Mouse (Mus musculus) MEL (cell line): ENCODE results near the gene Lgi4. TPM values are rescaled to one million over a fixed set of nuclear protein-coding genes. Genes with fewer than 3 reads are reported as not detected.

Experiments
- DNase-seq: peaks from one replicate; pipeline ENCODE4 v3.0.0; 2011; ENCODE audit warnings: low read depth, low spot score
- H3K27ac ChIP-seq: 2 replicates; pipeline ENCODE4 v1.5.1; 2012; ENCODE audit warnings: low read depth, mild to moderate bottlenecking, control low read depth, low read length, moderate library complexity; ENCODE audit not compliant: control insufficient read depth
- H3K27me3 ChIP-seq, 2 experiments: fragments of 150-350 bp in 1 of 2; sonication (generic) in 1 of 2; 2 replicates each; pipeline ENCODE4 v1.6.1; 2012; ENCODE audit warnings: low read length in 2 of 2, mild to moderate bottlenecking in 2 of 2, improper control_type of control experiment in 1 of 2, moderate library complexity in 1 of 2; ENCODE audit not compliant: insufficient read depth in 2 of 2, control insufficient read depth in 1 of 2
- H3K36me3 ChIP-seq, 2 experiments: 2 replicates each; pipeline ENCODE4 v1.6.1; 2012 to 2014; ENCODE audit warnings: low read length in 2 of 2, improper control_type of control experiment in 1 of 2, inconsistent platforms in 1 of 2, mild to moderate bottlenecking in 1 of 2; ENCODE audit not compliant: insufficient read depth in 2 of 2, control insufficient read depth in 1 of 2
- H3K4me1 ChIP-seq, 2 experiments: fragments of 150-350 bp in 1 of 2; sonication (generic) in 1 of 2; 2 replicates each; pipeline ENCODE4 v1.6.1; 2012; ENCODE audit warnings: low read length in 2 of 2, improper control_type of control experiment in 1 of 2, mild to moderate bottlenecking in 1 of 2; ENCODE audit not compliant: insufficient read depth in 2 of 2, control insufficient read depth in 1 of 2
- H3K4me3 ChIP-seq, 2 experiments: fragments of 150-350 bp in 1 of 2; sonication (generic) in 1 of 2; 2 replicates each; pipeline ENCODE4 v1.5.1; 2012; ENCODE audit warnings: low read depth in 2 of 2, low read length in 2 of 2, mild to moderate bottlenecking in 2 of 2, moderate library complexity in 2 of 2, control low read depth in 1 of 2, improper control_type of control experiment in 1 of 2; ENCODE audit not compliant: control insufficient read depth in 1 of 2, insufficient read depth in 1 of 2
- H3K79me2 ChIP-seq: 2 replicates; pipeline ENCODE4 v1.6.1; 2012; ENCODE audit warnings: mild to moderate bottlenecking, low read length, moderate library complexity; ENCODE audit not compliant: control insufficient read depth, poor library complexity, insufficient read depth
- H3K9ac ChIP-seq: 2 replicates; pipeline ENCODE4 v1.6.1; 2012; ENCODE audit warnings: low read depth, mild to moderate bottlenecking, control low read depth, low read length, moderate library complexity; ENCODE audit not compliant: control insufficient read depth, poor library complexity, severe bottlenecking
- H3K9me3 ChIP-seq: fragments of 150-350 bp; sonication (generic); replicated peaks from 2 replicates; pipeline ENCODE4 v1.6.1; 2012; ENCODE audit warnings: mild to moderate bottlenecking, low read length, improper control_type of control experiment, moderate library complexity; ENCODE audit not compliant: insufficient read depth
- BHLHE40 ChIP-seq: IDR thresholded peaks from 2 replicates; pipeline ENCODE4 v1.6.1; 2012; ENCODE audit warnings: low read depth, mild to moderate bottlenecking, inconsistent platforms, low read length, improper control_type of control experiment, borderline replicate concordance
- CHD1 ChIP-seq: IDR thresholded peaks from 2 replicates; pipeline ENCODE4 v1.6.1; 2012; ENCODE audit warnings: low read depth, mild to moderate bottlenecking, inconsistent platforms, low read length, improper control_type of control experiment
- CHD2 ChIP-seq: IDR thresholded peaks from 2 replicates; pipeline ENCODE4 v1.6.1; 2011; ENCODE audit warnings: low read length, improper control_type of control experiment
- CTCF ChIP-seq, 3 experiments: IDR thresholded peaks in 2 of 3; conservative IDR thresholded peaks in 1 of 3; 2 replicates each; pipeline ENCODE4 v1.5.1; 2011 to 2012; ENCODE audit warnings: low read length in 3 of 3, low read depth in 2 of 3, mild to moderate bottlenecking in 2 of 3, improper control_type of control experiment in 1 of 3, inconsistent platforms in 1 of 3, mixed read lengths in 1 of 3, moderate library complexity in 1 of 3; ENCODE audit not compliant: control insufficient read depth in 1 of 3, insufficient read depth in 1 of 3, poor library complexity in 1 of 3, severe bottlenecking in 1 of 3
- E2F4 ChIP-seq: IDR thresholded peaks from 2 replicates; pipeline ENCODE4 v1.6.1; 2011; ENCODE audit warnings: low read depth, low read length, improper control_type of control experiment, borderline replicate concordance
- ELF1 ChIP-seq: IDR thresholded peaks from 2 replicates; pipeline ENCODE4 v1.6.1; 2014; ENCODE audit warnings: low read depth, mild to moderate bottlenecking, inconsistent platforms, low read length, improper control_type of control experiment, moderate library complexity
- ETS1 ChIP-seq: IDR thresholded peaks from 2 replicates; pipeline ENCODE4 v1.6.1; 2012; ENCODE audit warnings: low read depth, mild to moderate bottlenecking, inconsistent platforms, low read length, improper control_type of control experiment, moderate library complexity
- GABPA ChIP-seq: IDR thresholded peaks from 2 replicates; pipeline ENCODE4 v1.6.1; 2012; ENCODE audit warnings: low read depth, mild to moderate bottlenecking, inconsistent platforms, low read length, improper control_type of control experiment, moderate library complexity
- GATA1 ChIP-seq: IDR thresholded peaks from 2 replicates; pipeline ENCODE4 v1.6.1; 2011; ENCODE audit warnings: low read depth, low read length, improper control_type of control experiment
- HCFC1 ChIP-seq: IDR thresholded peaks from 2 replicates; pipeline ENCODE4 v1.6.1; 2012; ENCODE audit warnings: low read depth, mild to moderate bottlenecking, inconsistent platforms, low read length, improper control_type of control experiment, moderate library complexity
- JUND ChIP-seq: IDR thresholded peaks from 2 replicates; pipeline ENCODE4 v1.6.1; 2011; ENCODE audit warnings: low read depth, mild to moderate bottlenecking, improper control_type of control experiment, low read length
- KAT2A ChIP-seq: conservative IDR thresholded peaks from 2 replicates; pipeline ENCODE4 v1.6.1; 2012; ENCODE audit warnings: low read depth, low read length, improper control_type of control experiment, inconsistent platforms
- MAFK ChIP-seq: IDR thresholded peaks from 2 replicates; pipeline ENCODE4 v1.6.1; 2011; ENCODE audit warnings: low read depth, mild to moderate bottlenecking, low read length, improper control_type of control experiment, borderline replicate concordance
- MAX ChIP-seq: IDR thresholded peaks from 2 replicates; pipeline ENCODE4 v1.6.1; 2011; ENCODE audit warnings: low read length, improper control_type of control experiment
- MAZ ChIP-seq: IDR thresholded peaks from 2 replicates; pipeline ENCODE4 v1.6.1; 2012; ENCODE audit warnings: low read depth, mild to moderate bottlenecking, inconsistent platforms, low read length, improper control_type of control experiment
- MEF2A ChIP-seq: IDR thresholded peaks from 2 replicates; pipeline ENCODE4 v1.6.1; 2014; ENCODE audit warnings: low read depth, mild to moderate bottlenecking, inconsistent platforms, low read length, improper control_type of control experiment; ENCODE audit not compliant: poor library complexity, insufficient replicate concordance, severe bottlenecking; ENCODE audit errors: extremely low read depth
- MXI1 ChIP-seq: IDR thresholded peaks from 2 replicates; pipeline ENCODE4 v1.6.1; 2011; ENCODE audit warnings: mild to moderate bottlenecking, low read depth, low read length, improper control_type of control experiment
- MYC ChIP-seq: IDR thresholded peaks from 2 replicates; pipeline ENCODE4 v1.6.1; 2011; ENCODE audit warnings: low read depth, mild to moderate bottlenecking, low read length, improper control_type of control experiment, moderate library complexity
- NELFE ChIP-seq: IDR thresholded peaks from 2 replicates; pipeline ENCODE4 v1.6.1; 2011; ENCODE audit warnings: low read depth, low read length, improper control_type of control experiment
- NRF1 ChIP-seq: IDR thresholded peaks from 2 replicates; pipeline ENCODE4 v1.6.1; 2014; ENCODE audit warnings: low read depth, mild to moderate bottlenecking, inconsistent platforms, low read length, improper control_type of control experiment, moderate library complexity; ENCODE audit not compliant: poor library complexity, insufficient read depth, severe bottlenecking
- POLR2AphosphoS2 ChIP-seq: IDR thresholded peaks from 2 replicates; pipeline ENCODE4 v1.6.1; 2011; ENCODE audit warnings: low read length, improper control_type of control experiment
- POLR2AphosphoS5 ChIP-seq: IDR thresholded peaks from 2 replicates; pipeline ENCODE4 v1.6.1; 2012; ENCODE audit warnings: low read depth, borderline replicate concordance, mild to moderate bottlenecking, inconsistent platforms, low read length, moderate library complexity, mixed read lengths
- RAD21 ChIP-seq: IDR thresholded peaks from 2 replicates; pipeline ENCODE4 v1.6.1; 2011; ENCODE audit warnings: mild to moderate bottlenecking, low read depth, low read length, improper control_type of control experiment
- SIN3A ChIP-seq: IDR thresholded peaks from 2 replicates; pipeline ENCODE4 v1.6.1; 2012; ENCODE audit warnings: low read length, improper control_type of control experiment, inconsistent platforms
- SMC3 ChIP-seq: IDR thresholded peaks from 2 replicates; pipeline ENCODE4 v1.6.1; 2011; ENCODE audit warnings: low read depth, low read length, improper control_type of control experiment
- TBP ChIP-seq: IDR thresholded peaks from 2 replicates; pipeline ENCODE4 v1.8.0; 2011; ENCODE audit warnings: low read depth, low read length, improper control_type of control experiment
- TCF12 ChIP-seq: IDR thresholded peaks from 2 replicates; pipeline ENCODE4 v1.6.1; 2014; ENCODE audit warnings: low read depth, mild to moderate bottlenecking, inconsistent platforms, low read length, improper control_type of control experiment, moderate library complexity
- UBTF ChIP-seq: IDR thresholded peaks from 2 replicates; pipeline ENCODE4 v1.6.1; 2012; ENCODE audit warnings: low read depth, mild to moderate bottlenecking, inconsistent platforms, low read length, improper control_type of control experiment, moderate library complexity, borderline replicate concordance; ENCODE audit not compliant: insufficient read depth
- USF1 ChIP-seq: IDR thresholded peaks from 2 replicates; pipeline ENCODE4 v1.6.1; 2014; ENCODE audit warnings: low read depth, mild to moderate bottlenecking, inconsistent platforms, low read length, improper control_type of control experiment, moderate library complexity
- USF2 ChIP-seq, 2 experiments: IDR thresholded peaks; 2 replicates each; pipeline ENCODE4 v1.6.1; 2011 to 2012; ENCODE audit warnings: improper control_type of control experiment in 2 of 2, low read length in 2 of 2, borderline replicate concordance in 1 of 2, inconsistent platforms in 1 of 2, low read depth in 1 of 2, mild to moderate bottlenecking in 1 of 2; ENCODE audit not compliant: insufficient read depth in 1 of 2
- ZC3H11A ChIP-seq: IDR thresholded peaks from 2 replicates; pipeline ENCODE4 v1.6.1; 2012; ENCODE audit warnings: low read depth, mild to moderate bottlenecking, inconsistent platforms, low read length, improper control_type of control experiment
- ZKSCAN1 ChIP-seq: IDR thresholded peaks from 2 replicates; pipeline ENCODE4 v1.6.1; 2012; ENCODE audit warnings: low read depth, mild to moderate bottlenecking, inconsistent platforms, low read length, improper control_type of control experiment, moderate library complexity
- ZNF384 ChIP-seq: IDR thresholded peaks from 2 replicates; pipeline ENCODE4 v1.6.1; 2012; ENCODE audit warnings: low read depth, mild to moderate bottlenecking, inconsistent platforms, low read length, improper control_type of control experiment
- polyA plus RNA-seq, 2 experiments: library from polyadenylated mRNA; stranded (reverse) in 1 of 2; unstranded in 1 of 2; fragments of >175 nt in 1 of 2; fragments of >200 nt in 1 of 2; gene quantifications; 2 replicates each; pipeline versions ENCODE4 v1.2.1 to v1.2.4; 2012; ENCODE audit warnings: low replicate concordance in 2 of 2, low read depth in 1 of 2; ENCODE audit not compliant: insufficient read length in 2 of 2, insufficient read depth in 1 of 2, missing spikeins in 1 of 2
- total RNA-seq: library from RNA; depleted of rRNA; stranded (reverse); fragments of 300-350 nt; gene quantifications from 2 replicates; pipeline ENCODE4 v1.2.3, GENCODE M21; 2012

Lgi4 gene
- total and polyA plus RNA-seq, 3 experiments = not detected

- no peak for TF ChIP-seq TCF12
- no peak for TF ChIP-seq CHD1
- no peak for TF ChIP-seq ZNF384
- TF ChIP-seq NELFE = no peak; the same call in 1 of the 2 replicates
- no peak for TF ChIP-seq MAX
- peak; percentile 29; the same call in 1 of the 2 replicates for TF ChIP-seq USF1
- no peak for TF ChIP-seq KAT2A
- TF ChIP-seq TBP = 0 out of 2 replicates have a peak, but pooled peaks have one; percentile 12
- TF ChIP-seq ELF1 = peak; percentile 72
Measured at GRCm38 (mm10) chr7:31033409-31034165, 25.6 kb upstream of the Lgi4 start (continued).

GRCm38 (mm10) chr7:31034789-31035188 lies 24.4 kb upstream of the Lgi4 start:
- peak overlapping the region; percentile 42 to 62 for H3K4me3 ChIP-seq
- H3K4me1 ChIP-seq = peaks cover 14 to 35% of the 10 kb centered on the region in 2 experiments
- H3K79me2 ChIP-seq = no peaks in the 10 kb centered on the region; the same call in 1 of the 2 replicates
- H3K9me3 ChIP-seq = no peaks in the 10 kb centered on the region
- peak; percentile 85 for DNase-seq
- peak overlapping the region; percentile 70 for H3K9ac ChIP-seq
- peaks cover 0 to 20% of the 10 kb centered on the region in 2 experiments; a peak in 2 of 4 replicates for H3K36me3 ChIP-seq
- no peaks in the 10 kb centered on the region for H3K27me3 ChIP-seq
- peak overlapping the region; percentile 91 for H3K27ac ChIP-seq
- TF ChIP-seq ELF1 (peak; percentile 66), NELFE (no peak), ZC3H11A (no peak), E2F4 (no peak), POLR2AphosphoS5 (no peak), CHD2 (no peak), ZKSCAN1 (no peak), POLR2AphosphoS2 (peak; percentile 63; the same call in 1 of the 2 replicates), SIN3A (peak; percentile 75), HCFC1 (peak; percentile 51; the same call in 1 of the 2 replicates), MXI1 (peak; percentile 73), UBTF (no peak), GABPA (no peak), CTCF (IDR thresholded peaks at IDR 0.05 in 2 of 3, conservative IDR thresholded peaks at IDR 0.05 in 1 of 3; ENCODE audit: control insufficient read depth in 1 of 3, insufficient read depth in 1 of 3, low read depth in 2 of 3, low read length in 3 of 3, poor library complexity in 1 of 3, severe bottlenecking in 1 of 3) (peak; percentile 47 to 58 (median 50)), JUND (no peak), MAZ (no peak), RAD21 (no peak), TCF12 (no peak), MAFK (no peak), NRF1 (no peak), ETS1 (peak; percentile 48), TBP (0 out of 2 replicates have a peak, but pooled peaks have one; percentile 26), SMC3 (no peak), BHLHE40 (no peak), USF2 (IDR thresholded peaks at IDR 0.05; ENCODE audit: borderline replicate concordance in 1 of 2, insufficient read depth in 1 of 2, low read depth in 1 of 2, low read length in 2 of 2) (peak in 1 of 2 experiments; percentile 80; a peak in 2 of 4 replicates), MYC (no peak), USF1 (peak; percentile 96), GATA1 (0 out of 2 replicates have a peak, but pooled peaks have one; percentile 20), MEF2A (no peak)
